Mouse (Mus musculus) layer of hippocampus, postnatal 25 days (tissue): ENCODE measurements around the gene Prdx5. TPM values are rescaled to one million over a fixed set of nuclear protein-coding genes. Genes with fewer than 3 reads are reported as not detected.
"Not testable (repeated sequence)": the region's sequence is repeated elsewhere in the genome, so short reads cannot be mapped to it uniquely, and the experiment has no call there.

Experiments
- DNase-seq, 2 experiments: peaks; one replicate each; pipeline ENCODE4 v3.0.0; 2022; ENCODE audit warnings: mixed read lengths in 2 of 2, low spot score in 1 of 2; ENCODE audit errors: extremely low spot score in 1 of 2
- total RNA-seq, 2 experiments: library from RNA; stranded (reverse); gene quantifications; 2 replicates each; pipeline ENCODE4 v1.2.3; 2021

Gene Prdx5
- total RNA-seq, 2 experiments from 2014 or later, result 384 to 436 TPM

DNA sequence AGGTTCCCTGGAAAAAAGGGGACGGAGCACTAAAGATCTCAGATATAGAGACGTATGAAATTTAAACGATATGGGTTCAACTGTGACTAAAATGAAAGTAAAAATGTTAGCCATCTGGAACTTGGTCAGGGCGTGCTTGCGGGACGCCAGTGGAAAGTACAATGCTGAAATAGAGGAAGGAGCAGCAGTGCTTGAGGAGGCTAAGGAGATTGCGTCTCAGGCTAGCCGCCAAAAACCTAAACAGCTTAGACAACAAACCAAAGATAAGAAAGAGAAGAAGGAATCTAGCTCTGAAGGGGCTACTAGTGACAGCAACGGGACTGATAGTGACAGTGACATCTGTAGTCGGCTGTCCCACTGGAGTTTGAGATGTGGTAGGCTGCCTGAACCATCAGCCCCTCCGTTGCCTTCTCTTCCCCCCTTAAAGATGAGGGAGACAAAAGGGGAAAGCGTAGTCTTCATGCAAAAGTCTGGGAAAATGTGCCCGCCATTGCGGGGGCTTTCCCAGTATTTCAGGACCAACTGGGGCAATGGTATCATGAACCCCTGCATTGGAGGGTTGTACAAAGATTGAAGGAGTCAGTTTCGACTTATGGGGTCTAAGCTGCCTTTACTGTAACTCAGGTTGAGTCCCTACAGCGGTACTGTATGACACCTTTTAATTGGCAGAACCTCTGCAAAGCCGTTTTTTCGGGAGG, 14.1 kb downstream of the Prdx5 start:
- DNase-seq, result not testable (repeated sequence)

- no peak for DNase-seq
Measured at GRCm38 (mm10) chr19:6893731-6894451, 16.0 kb downstream of the Prdx5 start.

- no peak for DNase-seq
Measured at GRCm38 (mm10) chr19:6892512-6892911, 17.4 kb downstream of the Prdx5 start.

- no peak for DNase-seq
Measured at GRCm38 (mm10) chr19:6877965-6878364, 31.9 kb downstream of the Prdx5 start.

DNA sequence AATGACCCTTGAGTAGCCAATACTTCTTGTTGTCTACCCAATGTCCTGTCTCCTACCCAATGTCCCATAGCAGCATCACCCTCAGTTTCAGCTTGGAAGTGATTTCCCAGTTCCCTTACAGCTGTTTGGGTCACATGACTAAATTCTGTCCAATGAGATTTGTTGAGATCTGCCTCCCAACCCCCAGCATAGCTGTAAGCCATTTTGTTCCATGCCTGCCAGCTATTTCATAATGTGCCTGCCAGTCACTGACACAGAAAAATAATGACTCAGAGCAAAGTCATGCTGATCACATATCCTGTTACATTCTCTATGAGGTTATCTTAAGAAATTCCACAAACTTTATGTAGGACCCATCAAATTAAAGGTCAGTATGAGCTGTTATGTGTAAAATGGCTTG, 33.1 kb downstream of the Prdx5 start:
- DNase-seq, result no peak

DNA sequence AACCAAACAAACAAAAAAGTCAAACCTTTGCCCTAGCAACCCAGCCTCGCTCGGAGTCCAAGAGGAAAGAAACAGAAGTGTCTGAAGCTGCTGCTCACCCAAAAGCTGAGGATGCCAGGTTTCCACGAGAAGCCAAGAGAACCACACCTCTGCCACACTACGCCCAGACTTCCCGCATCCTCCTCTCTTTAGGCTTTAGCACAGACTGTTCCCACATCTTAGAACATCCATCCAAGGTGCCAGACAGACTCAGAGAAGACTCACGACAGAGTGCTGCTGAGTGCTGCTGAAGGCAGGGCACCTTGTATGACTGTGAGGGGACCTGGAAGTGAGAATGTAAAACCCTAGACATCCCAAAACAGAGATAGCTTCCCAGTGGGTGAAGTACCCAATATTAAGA, 34.1 kb downstream of the Prdx5 start:
- no peak for DNase-seq

DNA sequence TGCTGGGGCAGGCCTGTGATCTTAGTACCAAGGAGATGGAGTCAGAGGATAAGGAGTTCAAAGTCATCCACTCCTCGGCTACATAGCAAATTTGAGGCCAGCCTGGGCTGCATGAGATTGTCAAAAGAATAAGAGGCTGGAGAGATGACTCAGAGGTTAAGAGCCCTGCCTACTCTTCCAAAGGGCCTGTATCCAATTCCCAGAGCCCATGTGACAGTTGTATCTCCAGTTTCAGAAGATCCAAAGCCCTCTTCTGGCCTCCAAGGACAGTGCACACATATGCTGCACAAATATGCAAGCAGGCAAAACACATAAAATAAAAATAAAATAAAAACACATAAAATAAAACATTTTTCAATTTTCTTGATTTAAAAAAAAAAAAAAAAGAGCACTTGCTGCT, 35.6 kb downstream of the Prdx5 start:
- no peak for DNase-seq

DNA sequence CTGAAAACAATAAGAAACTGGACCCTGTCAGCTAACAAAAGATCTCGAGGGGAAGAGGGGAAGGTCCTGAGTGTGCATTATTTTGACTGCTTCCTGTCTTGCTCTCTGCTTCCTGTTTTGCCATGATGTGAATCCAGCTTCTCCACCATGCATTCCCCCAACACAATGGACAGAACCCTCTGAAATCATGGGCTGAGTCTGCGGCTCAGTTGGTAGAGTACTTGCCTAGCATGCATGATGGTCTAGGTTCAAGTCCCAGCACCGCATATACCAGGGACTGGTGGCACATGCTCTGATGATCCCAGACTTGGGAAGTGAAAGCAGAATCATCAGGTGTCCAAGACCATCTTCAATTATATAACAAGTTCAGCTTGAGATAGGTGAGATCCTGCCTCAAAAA, 37.2 kb downstream of the Prdx5 start:
- DNase-seq, result no peak

DNA sequence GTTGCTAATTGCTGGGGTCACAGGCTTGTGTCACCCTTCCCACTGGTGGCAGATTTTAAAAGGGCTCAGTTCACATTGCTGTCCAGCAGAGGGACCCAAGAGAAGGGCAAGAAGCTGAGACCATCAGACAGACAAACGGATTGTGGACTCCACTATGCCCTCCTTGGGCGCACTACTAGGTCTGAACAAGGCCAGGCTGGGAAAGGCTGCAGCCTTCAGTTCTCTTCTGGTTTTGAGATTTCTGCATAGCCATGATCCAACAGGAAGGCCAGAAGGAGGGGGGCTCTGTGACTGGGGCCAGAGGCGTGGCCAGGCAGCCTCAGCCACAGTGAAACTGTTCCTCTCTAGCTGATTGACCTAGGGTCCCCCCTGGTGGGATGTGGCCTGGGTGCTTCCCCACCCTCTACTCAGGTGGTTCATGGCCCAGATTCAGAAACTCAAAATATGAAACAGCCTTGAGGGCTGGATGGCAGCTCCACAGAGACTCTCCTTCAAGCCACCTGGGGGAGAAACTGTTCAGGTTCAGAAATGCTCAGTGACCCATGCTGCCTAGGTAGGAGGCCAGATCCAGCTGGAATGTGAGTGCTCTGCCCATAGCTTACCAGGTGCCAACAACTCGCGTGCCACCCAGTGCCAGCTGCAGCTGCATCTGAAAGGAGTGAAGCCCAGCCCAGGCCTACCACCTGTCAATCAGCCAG, 38.2 kb downstream of the Prdx5 start:
- DNase-seq, result no peak

GRCm38 (mm10) chr19:6869355-6869754, 40.6 kb downstream of the Prdx5 start:
- no peak for DNase-seq

DNA sequence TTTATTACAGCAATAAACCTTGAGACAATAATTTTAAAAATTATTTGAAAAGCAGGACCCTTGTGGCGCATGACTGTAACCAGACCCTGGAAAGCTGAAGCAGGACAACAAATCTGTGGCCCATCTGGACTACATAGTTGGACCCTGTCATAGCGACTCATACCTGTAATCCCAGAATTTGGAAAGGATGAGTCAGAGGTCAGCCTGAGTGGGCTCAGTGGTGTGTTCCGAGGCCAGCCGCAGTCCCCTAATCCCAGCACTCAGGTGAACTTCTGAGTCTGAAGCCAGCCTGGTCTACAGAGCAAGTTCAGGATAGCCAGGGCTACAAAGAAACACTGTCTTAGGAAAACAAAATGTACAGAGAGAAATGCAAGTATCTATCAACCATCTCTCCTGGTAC, 48.5 kb downstream of the Prdx5 start:
- no peak for DNase-seq

DNA sequence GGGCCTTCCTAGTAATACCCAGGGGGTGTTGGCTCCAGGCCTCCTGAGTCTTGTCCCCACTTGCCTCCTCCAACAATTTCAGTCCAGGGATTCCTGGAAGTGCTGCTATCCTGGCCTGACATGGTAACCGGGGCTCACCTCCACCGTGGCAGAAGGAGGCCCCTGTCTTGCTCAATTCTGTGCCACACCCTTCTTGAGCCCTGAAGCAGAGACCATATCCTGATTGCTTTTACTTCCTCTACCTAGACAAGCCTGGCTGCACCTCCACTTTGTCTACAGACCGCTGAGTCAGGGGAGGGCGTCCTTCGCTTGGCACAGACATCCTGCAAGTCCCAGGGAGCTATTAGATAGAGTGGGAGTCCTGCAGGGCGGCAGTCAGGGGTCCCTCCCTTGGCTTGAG, 49.2 kb downstream of the Prdx5 start:
- no peak for DNase-seq

DNA sequence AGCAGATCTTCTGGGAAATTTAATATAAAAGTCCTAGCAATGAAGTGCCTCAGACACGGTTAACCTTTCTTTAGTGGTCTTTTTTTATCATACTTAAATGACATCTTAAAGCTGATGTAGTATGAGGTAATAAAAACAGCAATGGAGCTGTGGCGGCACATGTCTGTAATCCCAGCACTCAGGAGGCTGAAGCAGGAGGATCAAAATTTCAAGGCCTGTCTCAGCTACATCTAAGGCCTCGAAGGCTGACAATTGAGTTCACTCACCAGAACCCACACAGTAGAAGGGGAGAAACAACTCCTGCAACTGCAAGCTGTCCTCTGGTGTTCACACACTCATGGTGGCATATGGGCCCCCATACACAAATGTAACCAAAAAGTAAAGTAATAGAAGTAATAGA, 49.9 kb downstream of the Prdx5 start:
- DNase-seq, result no peak

DNA sequence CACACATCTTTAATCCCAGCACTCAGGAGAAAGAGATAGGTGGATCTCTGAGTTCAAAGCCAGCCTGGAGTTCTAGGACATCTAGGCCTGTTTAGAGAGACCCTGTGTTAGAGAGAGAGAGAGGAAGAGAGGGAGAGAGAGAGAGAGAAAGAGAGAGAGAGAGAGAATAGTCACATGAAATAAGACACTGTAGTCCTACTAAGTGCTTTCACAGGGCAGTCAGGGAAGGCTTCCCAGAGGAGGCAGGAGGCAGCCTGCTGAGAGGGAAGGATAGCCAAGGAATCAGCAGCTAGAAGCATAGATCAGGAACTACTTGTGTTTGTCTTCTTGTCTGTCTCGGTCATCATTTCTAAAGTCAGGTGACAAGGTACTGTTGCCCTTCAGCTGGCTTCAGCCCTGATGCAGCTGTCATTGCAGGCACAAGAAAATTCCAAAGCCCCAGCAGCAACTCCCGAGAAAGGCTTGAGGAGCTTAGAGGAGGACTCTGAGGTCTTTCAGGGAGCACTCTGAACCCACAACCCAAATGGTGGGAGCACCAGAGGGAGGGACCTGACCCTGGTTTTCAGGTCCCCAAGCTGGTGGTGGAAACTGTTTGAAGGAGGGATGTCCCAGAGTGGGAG, 50.8 kb downstream of the Prdx5 start:
- DNase-seq, result no peak

DNA sequence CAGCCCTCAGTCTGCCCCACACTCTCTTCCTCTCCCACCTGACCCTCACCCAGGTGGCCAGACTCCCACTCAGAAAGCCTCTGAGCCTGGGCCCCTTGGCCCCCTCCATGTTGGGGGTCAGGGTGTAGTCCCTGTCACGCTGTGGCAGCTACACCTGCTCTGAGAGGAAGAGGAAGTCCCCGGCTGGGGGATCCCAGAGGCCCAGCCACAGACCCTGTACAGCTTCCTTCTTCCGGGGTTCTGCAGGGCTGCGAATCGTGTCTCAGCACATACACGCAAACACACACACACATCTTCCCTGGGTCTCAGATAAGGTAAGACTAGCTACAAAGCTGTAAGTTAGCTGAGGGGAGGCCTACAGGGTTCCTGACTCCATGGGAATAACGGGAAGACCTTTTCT, 51.9 kb downstream of the Prdx5 start, which contains the start of gene Ccdc88b:
Gene Ccdc88b, minus strand, starts transcription at position 181 of the 400 bp plus-strand sequence.
- DNase-seq, result no peak

DNA sequence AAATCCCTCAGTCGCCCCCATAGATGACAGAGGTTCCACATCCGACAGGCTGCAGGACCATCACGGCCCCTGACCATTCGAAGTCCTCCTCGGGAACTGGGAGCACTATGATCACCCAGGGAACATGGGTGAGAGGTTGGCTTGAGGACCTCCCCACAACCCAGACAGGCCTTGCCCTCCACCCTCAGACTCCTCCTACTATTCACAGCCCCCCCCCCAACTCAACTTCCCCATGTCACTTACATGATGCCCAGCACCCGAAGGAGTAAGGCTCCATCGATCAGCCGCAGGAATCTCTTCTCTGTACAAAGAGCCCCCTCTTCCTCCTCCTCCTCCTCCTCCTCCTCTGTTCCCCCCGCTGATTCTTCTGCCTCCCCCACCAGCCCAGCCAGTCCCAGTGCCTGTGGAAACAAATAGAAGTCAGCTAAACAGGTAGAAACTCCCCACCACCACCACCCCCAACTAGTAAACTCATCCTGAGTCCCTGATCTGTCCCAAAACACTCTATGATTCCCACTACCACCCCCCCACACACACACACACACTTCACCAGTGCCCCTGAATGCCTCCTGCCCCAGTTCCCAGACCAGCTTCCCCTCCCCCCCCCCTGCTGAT, 52.4 kb downstream of the Prdx5 start:
- DNase-seq, result no peak

DNA sequence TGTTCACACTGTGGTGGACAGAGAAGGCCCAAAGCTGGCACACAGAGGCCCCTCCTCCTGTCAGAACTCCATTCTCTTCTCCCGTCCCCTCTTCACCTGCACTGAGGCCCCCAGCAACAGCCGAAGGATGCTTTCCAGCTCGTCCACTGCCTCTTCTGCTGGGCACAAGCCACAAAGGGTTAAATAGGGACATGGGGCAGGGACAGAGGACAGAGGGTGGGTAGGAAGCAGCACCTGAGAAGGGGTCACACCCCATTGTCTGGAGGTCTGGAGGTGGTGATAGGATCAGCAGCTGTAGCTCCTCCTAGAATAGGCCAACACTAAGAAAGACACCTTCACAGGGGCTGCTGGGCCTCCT, 52.9 kb downstream of the Prdx5 start:
- DNase-seq, result no peak
